Mouse (Mus musculus): Measurements from ENCODE around the gene Coro1a.
"Not testable (repeated sequence)": the region's sequence is repeated elsewhere in the genome, so short reads cannot be mapped to it uniquely, and the experiment has no call there.

Gene Coro1a

GRCm38 (mm10) chr7:126707442-126708174 lies at the start of gene Coro1a:
Gene Coro1a (minus strand): TSS chr7:126707787.
- no peak for DNase-seq (ENCODE audit: low spot score)

DNA sequence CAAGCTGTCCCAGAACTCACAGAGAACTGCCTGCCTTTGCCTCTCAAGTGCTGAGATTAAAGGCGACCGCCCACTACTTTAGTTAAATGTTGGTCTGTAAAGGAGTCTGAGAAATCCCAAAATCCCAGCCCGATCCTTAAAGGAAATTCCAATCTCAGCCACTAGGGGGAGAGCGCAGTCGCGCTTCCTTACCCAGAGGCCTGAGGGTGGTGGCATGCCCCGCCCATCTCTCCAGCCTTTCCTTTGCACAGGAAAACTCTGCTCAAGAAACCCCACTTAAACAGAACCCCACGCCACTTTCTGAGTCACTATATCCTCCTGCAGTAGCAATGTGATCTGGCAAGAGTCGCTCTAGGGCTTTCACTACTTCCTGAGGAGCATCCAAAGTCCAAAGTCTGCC lies 47.3 kb upstream of the Coro1a start:
- peak; percentile 69 for DNase-seq (ENCODE audit: low spot score)

DNA sequence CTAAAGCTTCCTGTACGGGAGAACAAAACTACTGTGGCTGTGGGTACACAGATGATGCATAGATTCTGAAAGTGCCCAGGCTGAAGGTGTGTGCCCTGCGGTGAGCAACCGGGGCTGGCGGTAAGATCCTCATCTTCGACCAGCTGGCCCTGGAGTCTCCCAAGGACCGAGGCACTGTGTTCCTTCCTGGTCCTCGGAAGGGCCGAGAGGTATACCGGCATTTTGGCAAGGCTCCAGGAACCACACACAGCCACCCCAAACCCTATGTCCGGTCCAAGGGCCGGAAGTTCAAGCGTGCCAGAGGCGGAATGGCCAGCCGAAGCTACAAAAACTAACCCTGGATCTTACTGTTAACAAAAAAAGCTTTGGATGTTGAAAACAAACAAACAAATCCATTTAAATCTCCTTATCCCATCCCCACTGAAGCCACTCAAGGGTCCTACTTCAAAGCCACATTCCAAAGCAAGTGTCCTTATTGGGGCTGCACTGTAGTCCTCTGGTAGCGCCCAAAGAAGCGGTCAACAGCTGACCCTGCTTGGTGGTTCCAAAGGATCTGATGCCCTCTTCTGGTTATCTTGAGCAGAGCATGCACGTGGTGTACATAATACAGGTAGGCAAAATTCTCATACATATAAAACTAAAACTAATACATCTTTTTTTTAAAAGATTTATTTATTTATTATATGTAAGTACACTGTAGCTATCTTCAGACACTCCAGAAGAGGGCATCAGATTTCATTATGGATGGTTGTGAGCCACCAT lies 42.2 kb upstream of the Coro1a start:
- DNase-seq (ENCODE audit: low spot score) = no peak

DNA sequence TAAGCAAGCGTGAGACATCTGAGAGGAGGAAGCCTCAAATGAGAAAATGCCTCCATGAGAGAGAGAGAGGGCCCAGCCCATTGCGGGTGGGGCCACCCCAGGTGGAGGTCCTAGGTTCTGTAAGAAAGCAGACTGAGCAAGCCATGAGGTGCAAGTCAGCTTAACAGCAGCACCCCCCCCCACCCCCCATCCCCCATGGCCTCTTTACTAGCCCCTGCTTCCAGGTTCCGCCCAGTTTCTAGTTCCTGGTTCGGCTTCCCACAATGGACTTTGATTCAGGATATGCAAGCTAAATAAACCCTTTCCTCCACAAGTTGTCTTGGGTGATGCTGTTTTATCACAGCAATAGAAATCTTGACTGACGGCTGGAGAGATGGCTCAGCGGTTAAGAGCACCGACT lies 41.2 kb upstream of the Coro1a start:
- DNase-seq (ENCODE audit: low spot score) = no peak

- no peak for DNase-seq (ENCODE audit: low spot score)
Observed at GRCm38 (mm10) chr7:126746798-126747197, 39.2 kb upstream of the Coro1a start.

DNA sequence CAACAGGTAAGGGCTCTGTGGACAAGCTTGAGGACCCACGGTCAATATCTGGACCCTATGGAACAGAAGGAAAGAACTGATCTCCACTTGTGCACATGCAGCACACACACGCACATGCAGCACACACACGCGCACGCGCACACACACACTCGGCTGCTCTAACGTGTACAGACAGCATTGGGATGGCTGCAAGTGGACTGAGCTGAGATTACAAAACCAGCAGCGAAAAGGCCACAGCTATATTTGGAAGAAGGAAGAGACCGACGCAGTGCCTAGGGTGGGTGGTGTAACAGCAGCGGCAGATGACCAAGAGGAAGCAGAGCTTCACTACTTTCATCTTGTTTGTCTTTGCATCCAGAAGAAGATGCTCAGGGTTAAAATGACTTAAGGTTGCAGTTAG lies 38.5 kb upstream of the Coro1a start:
- DNase-seq (ENCODE audit: low spot score) = no peak

- no peak for DNase-seq (ENCODE audit: low spot score)
Observed at GRCm38 (mm10) chr7:126741964-126742482, 34.4 kb upstream of the Coro1a start.

- no peak for DNase-seq (ENCODE audit: low spot score)
Observed at GRCm38 (mm10) chr7:126741452-126741851, 33.9 kb upstream of the Coro1a start.

GRCm38 (mm10) chr7:126740977-126741376 lies 33.4 kb upstream of the Coro1a start:
- no peak for DNase-seq (ENCODE audit: low spot score)

GRCm38 (mm10) chr7:126740132-126740735 lies 32.6 kb upstream of the Coro1a start:
- no peak for DNase-seq (ENCODE audit: low spot score)

GRCm38 (mm10) chr7:126739551-126739950 lies 32.0 kb upstream of the Coro1a start:
- DNase-seq (ENCODE audit: low spot score) = no peak

- no peak for DNase-seq (ENCODE audit: low spot score)
Observed at GRCm38 (mm10) chr7:126736122-126736521, 28.5 kb upstream of the Coro1a start.

GRCm38 (mm10) chr7:126730256-126730789 lies 22.7 kb upstream of the Coro1a start:
- not testable (repeated sequence) for DNase-seq (ENCODE audit: low spot score)

DNA sequence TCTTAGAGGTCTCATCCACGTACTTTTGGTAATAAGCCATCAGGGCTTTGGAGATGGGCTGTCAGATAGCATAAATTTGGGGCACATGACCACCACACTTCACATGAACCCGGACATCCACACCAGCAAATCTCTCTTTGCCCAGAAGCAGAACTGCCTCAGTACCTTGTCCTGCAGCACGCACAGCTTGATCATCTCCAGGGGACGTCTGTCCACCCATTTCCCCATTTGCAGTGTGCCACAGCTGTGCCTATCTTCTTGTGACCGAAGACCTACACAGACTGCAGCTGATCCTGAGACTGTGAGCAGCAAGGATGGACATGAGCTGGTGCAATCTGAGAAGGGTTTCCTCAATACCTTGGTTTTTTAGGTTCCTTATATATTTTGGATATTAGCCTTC lies 18.1 kb upstream of the Coro1a start:
- no peak for DNase-seq (ENCODE audit: low spot score)

GRCm38 (mm10) chr7:126725077-126725476 lies 17.5 kb upstream of the Coro1a start:
- DNase-seq (ENCODE audit: low spot score) = no peak

GRCm38 (mm10) chr7:126721635-126722034 lies 14.0 kb upstream of the Coro1a start:
- DNase-seq (ENCODE audit: low spot score) = no peak

DNA sequence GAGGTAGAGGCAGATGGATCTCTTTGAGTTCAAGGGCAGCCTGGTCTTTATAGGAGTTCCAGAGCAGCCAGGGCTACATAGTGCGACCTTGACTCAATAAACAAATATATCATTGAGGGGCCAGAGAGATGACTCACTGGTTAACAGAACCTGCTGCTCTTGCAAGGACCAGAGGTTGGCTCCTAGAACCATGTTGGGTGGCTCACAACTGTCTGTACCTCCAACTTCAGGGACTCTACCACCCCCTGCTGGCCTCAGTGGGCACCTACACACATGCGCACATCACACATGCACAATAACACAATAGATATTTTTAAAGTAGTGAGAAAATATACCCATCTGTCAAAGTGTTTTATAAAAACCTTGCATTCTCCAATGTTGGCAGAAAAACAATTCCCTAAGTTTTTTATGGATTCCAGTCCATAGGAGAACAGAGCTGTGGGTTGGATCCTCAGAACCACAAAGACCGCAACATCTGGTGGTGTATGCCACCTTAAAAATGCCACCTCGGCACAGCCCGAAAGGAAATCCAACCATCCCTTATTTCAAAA lies 11.3 kb upstream of the Coro1a start:
- DNase-seq (ENCODE audit: low spot score) = no peak

- no peak for DNase-seq (ENCODE audit: low spot score)
Observed at GRCm38 (mm10) chr7:126717566-126717965, 10.0 kb upstream of the Coro1a start.

DNA sequence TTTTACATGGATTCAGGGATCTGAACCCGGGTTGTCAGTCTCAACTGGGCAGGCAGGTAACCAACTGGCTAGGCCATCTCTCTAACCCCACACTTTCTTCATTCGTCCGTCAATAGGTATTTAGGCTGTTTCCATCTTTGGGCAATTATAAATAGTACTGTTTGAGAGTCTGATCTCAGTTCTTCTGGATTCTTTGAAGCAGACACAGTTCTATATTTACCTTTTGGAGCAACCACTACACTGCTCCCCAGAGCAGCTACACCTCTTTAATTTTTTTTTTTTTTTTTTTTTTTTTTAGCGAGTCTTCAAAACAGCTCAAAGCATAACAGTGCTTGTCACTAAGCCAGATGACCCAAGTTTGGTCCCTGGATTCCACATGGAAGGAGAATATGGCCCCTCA lies 8.1 kb upstream of the Coro1a start:
- no peak for DNase-seq (ENCODE audit: low spot score)

DNA sequence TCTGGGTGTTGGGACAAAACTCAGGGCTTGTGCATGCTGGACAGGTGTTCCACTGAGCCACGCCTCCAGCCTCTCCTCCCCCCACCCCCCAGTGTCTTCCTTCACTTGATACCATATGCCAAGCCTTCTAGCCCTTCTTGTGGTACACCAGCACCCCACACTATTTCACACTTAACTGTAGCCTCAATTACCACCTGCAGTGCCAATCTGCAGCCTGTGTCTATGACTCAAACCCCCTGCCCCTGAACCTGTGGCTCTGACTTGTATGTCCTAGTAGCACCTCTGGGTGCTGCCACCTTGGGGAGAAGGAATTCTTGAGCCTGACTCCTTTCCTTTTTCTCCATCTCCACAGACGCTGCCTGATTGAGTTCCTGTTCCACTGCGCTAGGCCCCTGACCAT lies 4.3 kb upstream of the Coro1a start:
- DNase-seq (ENCODE audit: low spot score) = no peak

DNA sequence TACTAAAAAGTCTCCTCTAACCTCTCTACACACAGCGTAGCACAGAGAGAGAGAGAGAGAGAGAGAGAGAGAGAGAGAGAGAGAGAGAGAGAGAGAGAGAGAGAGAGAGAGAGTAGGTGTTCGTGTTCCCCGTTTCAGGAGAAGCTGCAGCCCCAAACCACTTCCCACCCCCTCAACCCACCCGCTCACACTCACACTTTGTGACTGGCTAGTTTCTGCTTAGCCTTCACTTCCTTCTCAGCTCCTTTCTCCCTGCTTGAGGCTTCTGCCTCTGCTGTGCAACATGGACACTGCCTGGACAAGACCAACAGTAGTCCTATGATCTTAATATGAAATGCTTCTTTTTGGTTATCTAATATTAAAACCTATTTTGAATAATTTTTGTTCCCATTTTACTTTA lies 2.7 kb upstream of the Coro1a start:
- DNase-seq (ENCODE audit: low spot score) = no peak
